Mouse (Mus musculus) G1E (cell line): Measurements from ENCODE around the gene Atg2b.

ENCODE experiments used
- CTCF ChIP-seq: IDR thresholded peaks from 2 replicates; pipeline ENCODE4 v1.5.1; 2012; ENCODE audit warnings: low read depth, low read length, inconsistent platforms, mixed read lengths
- GATA1 ChIP-seq: IDR thresholded peaks from 2 replicates; pipeline ENCODE4 v1.6.1; 2012; ENCODE audit warnings: borderline replicate concordance, low read length, inconsistent platforms, mixed read lengths
- GATA2 ChIP-seq: IDR thresholded peaks from 2 replicates; pipeline ENCODE4 v1.6.1; 2012; ENCODE audit warnings: low read depth, low read length, inconsistent platforms, borderline replicate concordance
- TAL1 ChIP-seq: conservative IDR thresholded peaks from 2 replicates; pipeline ENCODE4 v1.6.1; 2012; ENCODE audit warnings: low read depth, low read length, inconsistent platforms, mixed read lengths

DNA sequence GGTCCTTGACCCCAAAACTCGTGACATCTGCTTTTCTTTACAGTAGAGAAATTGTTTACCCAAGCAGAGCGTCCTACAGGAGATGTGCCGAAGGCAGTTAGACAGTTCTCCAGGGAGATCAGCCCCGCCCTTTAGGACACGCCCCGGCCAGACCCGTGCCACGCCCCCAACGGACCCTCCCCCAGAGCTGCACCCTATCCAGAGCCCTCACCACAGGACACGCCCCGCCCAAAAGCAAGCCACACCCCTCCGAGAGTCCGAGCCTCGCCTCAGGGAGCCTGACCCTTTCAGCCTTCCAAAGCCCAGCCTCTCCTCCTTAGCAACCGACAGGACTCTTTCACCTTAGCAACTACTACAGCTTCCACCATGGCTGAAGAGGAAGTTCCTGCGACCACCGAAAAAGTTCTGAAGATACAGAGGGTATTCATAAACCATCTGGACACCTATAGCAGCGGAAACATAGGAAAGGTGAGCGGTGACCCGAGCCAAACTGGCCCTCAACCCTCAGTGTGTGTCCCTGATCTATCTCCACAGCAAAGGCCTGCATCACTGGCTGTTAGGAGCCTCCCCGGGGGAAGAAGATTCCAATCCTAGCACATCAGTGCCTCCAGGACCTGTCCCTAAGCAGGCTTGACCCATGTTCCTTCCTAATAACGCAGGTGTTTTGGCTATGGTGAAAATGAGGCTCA lies 20.9 kb upstream of the Atg2b start, which contains the start of gene Ak7:
- TF ChIP-seq CTCF (no peak), GATA1 (no peak), GATA2 (no peak), TAL1 (no peak)
